ENCODE assay signal across 11 mouse cellular contexts in genomic region chr19:25381972-25382371, GRCm38 (mm10).
A peak's percentile ranks its signal among the peaks of the same experiment; 100 is the strongest.
DNase-seq lines count a peak whose midpoint lies in the region; ATAC-seq lines count a peak whose summit lies in the region.
"Had no signal": no experiment of that assay in that cellular context is flagged by ENCODE, and none has a peak within 500 bp of the region (broad histone marks: within the 10 kb centered on the region; RNA-seq: fewer than 3 reads in every experiment).

No protein-coding gene starts in this region.

- H3K36me3 ChIP-seq in limb, embryonic 12.5 days, result no peaks in the 10 kb centered on the region
- no peaks in the 10 kb centered on the region for H3K36me3 ChIP-seq in limb, embryonic 10.5 days
- no peaks in the 10 kb centered on the region for H3K36me3 ChIP-seq in embryonic facial prominence, embryonic 13.5 days
- H3K36me3 ChIP-seq in intestine, embryonic 15.5 days, result no peaks in the 10 kb centered on the region
- H3K36me3 ChIP-seq in liver, embryonic 16.5 days (ENCODE audit: control insufficient read depth, insufficient read depth), result no peaks in the 10 kb centered on the region
- H3K36me3 ChIP-seq: midbrain, embryonic 13.5 days had no signal

- H3K27me3 ChIP-seq in limb, embryonic 12.5 days, result no peaks in the 10 kb centered on the region
- H3K27me3 ChIP-seq in limb, embryonic 10.5 days (ENCODE audit: low read depth, poor library complexity, severe bottlenecking), result no peaks in the 10 kb centered on the region
- H3K27me3 ChIP-seq in embryonic facial prominence, embryonic 13.5 days, result no peaks in the 10 kb centered on the region
- H3K27me3 ChIP-seq in intestine, embryonic 15.5 days (replicated peaks), result no peaks in the 10 kb centered on the region
- H3K27me3 ChIP-seq in liver, embryonic 16.5 days (ENCODE audit: control insufficient read depth, insufficient read depth, low read depth, low read length), result no peaks in the 10 kb centered on the region
- H3K27me3 ChIP-seq: midbrain, embryonic 13.5 days had no signal

- no peak for ATAC-seq in limb, embryonic 12.5 days (ENCODE audit: insufficient number of reproducible peaks, insufficient read depth, low FRiP score, low TSS enrichment, low read depth)
- ATAC-seq in embryonic facial prominence, embryonic 13.5 days (ENCODE audit: insufficient number of reproducible peaks, insufficient read depth, low FRiP score, low TSS enrichment, low read depth), result no peak
- ATAC-seq in intestine, embryonic 15.5 days, result peak; percentile 92
- peak; percentile 94 for ATAC-seq in liver, embryonic 16.5 days (ENCODE audit: low read depth)
- ATAC-seq in granulocyte monocyte progenitor cell, adult 5-6 weeks (replicated peaks; ENCODE audit: poor library complexity, severe bottlenecking), result no peak; the same call in 1 of the 2 replicates
- ATAC-seq: midbrain, embryonic 13.5 days had no signal

- 62% methylated on average over 7 of the region's 7 CpGs for WGBS in limb, embryonic 12.5 days
- 57% methylated on average over 7 of the region's 7 CpGs for WGBS in limb, embryonic 10.5 days
- WGBS in embryonic facial prominence, embryonic 13.5 days, result 50% methylated on average over 7 of the region's 7 CpGs
- WGBS in intestine, embryonic 15.5 days, result 4% methylated on average over 7 of the region's 7 CpGs
- WGBS in liver, embryonic 16.5 days (ENCODE audit: insufficient replicate concordance), result 18% methylated on average over 7 of the region's 7 CpGs

- DNase-seq in limb, embryonic 10.5 days (ENCODE audit: low spot score), result no peak
- DNase-seq in gastrocnemius, postnatal 10 days, result no peak
- DNase-seq: adrenal gland, adult 8-10 months had no signal

- no peak overlapping the region for H3K9ac ChIP-seq in limb, embryonic 12.5 days (replicated peaks)
- no peak overlapping the region for H3K9ac ChIP-seq in embryonic facial prominence, embryonic 13.5 days
- H3K9ac ChIP-seq in intestine, embryonic 15.5 days, result no peak overlapping the region
- H3K9ac ChIP-seq in liver, embryonic 16.5 days (ENCODE audit: low read depth, low read length), result no peak overlapping the region
- H3K9ac ChIP-seq: hindbrain, embryonic 14.5 days; midbrain, embryonic 13.5 days had no signal

- H3K4me1 ChIP-seq in limb, embryonic 12.5 days (replicated peaks), result peaks cover 37% of the 10 kb centered on the region
- H3K4me1 ChIP-seq in limb, embryonic 10.5 days, result peaks cover 15% of the 10 kb centered on the region
- peaks cover 28% of the 10 kb centered on the region for H3K4me1 ChIP-seq in embryonic facial prominence, embryonic 13.5 days
- H3K4me1 ChIP-seq in intestine, embryonic 15.5 days (replicated peaks), result peaks cover 29% of the 10 kb centered on the region
- peaks cover 6% of the 10 kb centered on the region for H3K4me1 ChIP-seq in liver, embryonic 16.5 days (ENCODE audit: control insufficient read depth, low read depth, low read length)

- no peak overlapping the region for H3K4me2 ChIP-seq in limb, embryonic 12.5 days
- no peak overlapping the region for H3K4me2 ChIP-seq in embryonic facial prominence, embryonic 13.5 days
- peak overlapping the region; percentile 49 for H3K4me2 ChIP-seq in intestine, embryonic 15.5 days (replicated peaks)
- peak overlapping the region; percentile 36; the same call in 1 of the 2 replicates for H3K4me2 ChIP-seq in liver, embryonic 16.5 days (ENCODE audit: low read depth, low read length)
- H3K4me2 ChIP-seq: hindbrain, embryonic 14.5 days; midbrain, embryonic 13.5 days had no signal

- H3K9me3 ChIP-seq in limb, embryonic 12.5 days, result no peaks in the 10 kb centered on the region
- no peaks in the 10 kb centered on the region for H3K9me3 ChIP-seq in limb, embryonic 10.5 days (replicated peaks)
- H3K9me3 ChIP-seq in embryonic facial prominence, embryonic 13.5 days, result no peaks in the 10 kb centered on the region
- no peaks in the 10 kb centered on the region for H3K9me3 ChIP-seq in intestine, embryonic 15.5 days
- no peaks in the 10 kb centered on the region for H3K9me3 ChIP-seq in liver, embryonic 16.5 days (replicated peaks; ENCODE audit: control insufficient read depth, low read length)
- H3K9me3 ChIP-seq: midbrain, embryonic 13.5 days had no signal

- H3K27ac ChIP-seq in limb, embryonic 12.5 days, result peak overlapping the region; percentile 50; the same call in 1 of the 2 replicates
- H3K27ac ChIP-seq in limb, embryonic 10.5 days, result no peak overlapping the region
- 0 out of 2 replicates have a peak overlapping the region, but pooled peaks have one; percentile 2 for H3K27ac ChIP-seq in embryonic facial prominence, embryonic 13.5 days
- H3K27ac ChIP-seq in intestine, embryonic 15.5 days, result peak overlapping the region; percentile 54
- peak overlapping the region; percentile 89 for H3K27ac ChIP-seq in liver, embryonic 16.5 days (ENCODE audit: low read length)
- H3K27ac ChIP-seq: hindbrain, embryonic 14.5 days; kidney, postnatal 0 days; midbrain, embryonic 13.5 days had no signal

- no peak overlapping the region for H3K4me3 ChIP-seq in limb, embryonic 12.5 days (replicated peaks)
- H3K4me3 ChIP-seq in limb, embryonic 10.5 days, result no peak overlapping the region
- H3K4me3 ChIP-seq in embryonic facial prominence, embryonic 13.5 days, result no peak overlapping the region
- H3K4me3 ChIP-seq in intestine, embryonic 15.5 days (replicated peaks), result no peak overlapping the region
- peak overlapping the region; percentile 46 for H3K4me3 ChIP-seq in liver, embryonic 16.5 days (ENCODE audit: low read depth, low read length)
- H3K4me3 ChIP-seq: midbrain, embryonic 13.5 days had no signal

Comparison
In these comparisons a context has a peak if more than half of its experiments do, and no peak if none do; other contexts are left out.
1. ATAC-seq: peak in intestine, embryonic 15.5 days (single experiment) and liver, embryonic 16.5 days (single experiment); none in limb, embryonic 12.5 days (single experiment), embryonic facial prominence, embryonic 13.5 days (single experiment) and granulocyte monocyte progenitor cell, adult 5-6 weeks (single experiment).
2. H3K4me2 ChIP-seq: peak in intestine, embryonic 15.5 days (single experiment) and liver, embryonic 16.5 days (single experiment); none in limb, embryonic 12.5 days (single experiment) and embryonic facial prominence, embryonic 13.5 days (single experiment).